Mouse (Mus musculus): ENCODE data around the gene F3. TPM values are rescaled to one million over a fixed set of nuclear protein-coding genes. Genes with fewer than 3 reads are reported as not detected.
"Not testable (repeated sequence)": the region's sequence is repeated elsewhere in the genome, so short reads cannot be mapped to it uniquely, and the experiment has no call there.

F3 gene
- polyA plus RNA-seq, 1 experiment from 2014 or later, result 7.2 TPM

- no peak for ATAC-seq (ENCODE audit: low FRiP score, low TSS enrichment)
- whole genome bisulfite sequencing, result 66% methylated on average over 2 of the region's 2 CpGs
These were observed 14.6 kb downstream of the F3 start for GRCm38 (mm10) chr3:121737901-121738300.

GRCm38 (mm10) chr3:121738742-121739342 is 15.5 kb downstream of the F3 start:
- Histone ChIP-seq H3K9ac (replicated peaks; ENCODE audit: low read length) (no peak overlapping the region), H3K9me3 (ENCODE audit: control insufficient read depth, low read length) (no peaks in the 10 kb centered on the region), H3K36me3 (ENCODE audit: control insufficient read depth, insufficient read depth, low read length) (peaks cover 6% of the 10 kb centered on the region), H3K4me3 (replicated peaks; ENCODE audit: low read depth, low read length) (no peak overlapping the region), H3K27ac (replicated peaks; ENCODE audit: low read depth, low read length) (no peak overlapping the region), H3K4me1 (ENCODE audit: control insufficient read depth, insufficient read depth, low read length) (0 out of 2 replicates have a peak, but pooled peaks cover 4% of the 10 kb centered on the region), H3K27me3 (ENCODE audit: control insufficient read depth, insufficient read depth, low read length) (no peaks in the 10 kb centered on the region), H3K4me2 (ENCODE audit: low read length) (no peak overlapping the region)
- WGBS, result 83% methylated on average over 9 of the region's 9 CpGs
- DNase-seq (no peak), ATAC-seq (ENCODE audit: low FRiP score, low TSS enrichment) (no peak)

More at GRCm38 (mm10) chr3:121737901-121738300, 14.6 kb downstream of the F3 start:
- no peak for DNase-seq
- Histone ChIP-seq H3K36me3 (ENCODE audit: control insufficient read depth, insufficient read depth, low read length) (peaks cover 9% of the 10 kb centered on the region), H3K9ac (replicated peaks; ENCODE audit: low read length) (no peak overlapping the region), H3K4me2 (ENCODE audit: low read length) (no peak overlapping the region), H3K27ac (replicated peaks; ENCODE audit: low read depth, low read length) (no peak overlapping the region), H3K27me3 (ENCODE audit: control insufficient read depth, insufficient read depth, low read length) (no peaks in the 10 kb centered on the region), H3K4me1 (ENCODE audit: control insufficient read depth, insufficient read depth, low read length) (0 out of 2 replicates have a peak, but pooled peaks cover 4% of the 10 kb centered on the region), H3K4me3 (replicated peaks; ENCODE audit: low read depth, low read length) (no peak overlapping the region), H3K9me3 (ENCODE audit: control insufficient read depth, low read length) (no peaks in the 10 kb centered on the region)

DNA sequence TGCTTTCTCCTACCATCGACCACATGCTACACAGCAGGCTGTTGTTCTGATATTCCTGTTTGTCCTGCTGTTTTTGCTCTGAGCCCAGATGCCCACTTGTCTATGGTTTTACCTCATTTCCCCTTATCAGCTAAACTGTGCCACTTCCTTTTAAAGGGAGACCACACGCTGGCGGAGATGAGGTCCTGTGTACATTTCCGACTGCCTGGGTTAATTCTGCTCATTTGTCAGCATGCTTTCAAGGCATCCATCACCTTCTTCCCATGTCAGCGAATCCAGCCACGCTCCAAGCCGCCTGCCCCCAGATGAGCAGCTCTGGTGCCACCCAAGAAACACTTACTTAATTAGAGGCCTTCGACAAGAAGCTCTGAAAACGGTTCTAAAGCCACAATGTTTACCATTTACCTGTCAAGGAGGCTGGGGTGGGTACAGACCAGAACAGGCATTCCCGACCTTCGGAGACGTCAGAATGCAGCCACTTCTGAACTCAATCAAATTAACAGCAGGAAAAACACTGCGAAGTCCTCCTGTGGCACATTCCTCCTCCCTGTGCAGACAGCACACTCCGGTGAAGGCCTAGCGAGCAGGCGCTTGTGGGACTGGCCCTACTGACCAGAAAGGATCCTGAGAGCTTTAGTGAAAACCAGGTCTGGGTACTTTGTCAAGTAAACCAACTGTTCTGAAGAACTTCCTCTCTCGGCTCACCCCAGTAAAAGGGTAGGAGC is 16.3 kb downstream of the F3 start:
- no peak overlapping the region for H3K4me2 ChIP-seq (ENCODE audit: low read length)
- ATAC-seq (ENCODE audit: low FRiP score, low TSS enrichment) (no peak), DNase-seq (no peak)
- H3K4me3 ChIP-seq (replicated peaks; ENCODE audit: low read depth, low read length), result no peak overlapping the region
- no peak overlapping the region for H3K27ac ChIP-seq (replicated peaks; ENCODE audit: low read depth, low read length)
- H3K9ac ChIP-seq (replicated peaks; ENCODE audit: low read length), result no peak overlapping the region
- H3K4me1 ChIP-seq (ENCODE audit: control insufficient read depth, insufficient read depth, low read length), result 0 out of 2 replicates have a peak, but pooled peaks cover 4% of the 10 kb centered on the region
- H3K36me3 ChIP-seq (ENCODE audit: control insufficient read depth, insufficient read depth, low read length), result no peaks in the 10 kb centered on the region
- WGBS, result 81% methylated on average over 17 of the region's 17 CpGs
- no peaks in the 10 kb centered on the region for H3K27me3 ChIP-seq (ENCODE audit: control insufficient read depth, insufficient read depth, low read length)
- H3K9me3 ChIP-seq (ENCODE audit: control insufficient read depth, low read length), result no peaks in the 10 kb centered on the region

DNA sequence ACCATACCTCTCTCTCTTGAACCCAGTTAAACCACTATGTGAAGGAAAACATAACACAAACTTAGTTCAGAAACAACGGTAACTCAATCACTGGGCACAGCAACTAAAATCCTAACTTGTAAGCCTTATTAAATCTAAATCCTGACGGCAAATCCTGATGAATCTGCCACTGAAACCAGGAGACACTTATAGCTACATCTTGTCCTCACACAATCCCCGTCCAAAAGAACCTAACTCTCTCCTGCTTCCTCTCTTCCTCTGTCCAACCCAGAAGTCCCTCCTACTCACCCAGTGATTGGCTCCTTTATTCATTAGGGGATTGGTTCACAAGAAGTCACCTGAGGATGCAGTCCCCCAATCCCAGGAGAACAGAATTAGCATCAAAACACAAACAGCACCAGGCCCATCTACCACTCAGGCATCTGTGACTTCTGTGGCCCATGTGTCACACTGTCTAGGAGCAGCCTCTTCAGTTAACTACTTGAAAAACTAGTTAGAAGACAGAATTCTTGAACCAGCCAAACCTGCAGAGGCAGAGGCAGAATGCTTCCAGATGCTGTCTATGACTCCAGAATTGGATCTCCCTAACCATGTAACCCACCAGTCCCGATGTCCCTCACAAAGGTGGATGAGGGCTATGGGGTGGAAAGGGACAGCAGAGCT is 18.0 kb downstream of the F3 start:
- H3K4me3 ChIP-seq (replicated peaks; ENCODE audit: low read depth, low read length); H3K36me3 ChIP-seq (ENCODE audit: control insufficient read depth, insufficient read depth, low read length); H3K9ac ChIP-seq (replicated peaks; ENCODE audit: low read length); H3K9me3 ChIP-seq (ENCODE audit: control insufficient read depth, low read length); H3K27ac ChIP-seq (replicated peaks; ENCODE audit: low read depth, low read length); H3K4me1 ChIP-seq (ENCODE audit: control insufficient read depth, insufficient read depth, low read length); H3K4me2 ChIP-seq (ENCODE audit: low read length); H3K27me3 ChIP-seq (ENCODE audit: control insufficient read depth, insufficient read depth, low read length); ATAC-seq (ENCODE audit: low FRiP score, low TSS enrichment); DNase-seq: not testable (repeated sequence)
- WGBS, result 88% methylated on average over 4 of the region's 4 CpGs

DNA sequence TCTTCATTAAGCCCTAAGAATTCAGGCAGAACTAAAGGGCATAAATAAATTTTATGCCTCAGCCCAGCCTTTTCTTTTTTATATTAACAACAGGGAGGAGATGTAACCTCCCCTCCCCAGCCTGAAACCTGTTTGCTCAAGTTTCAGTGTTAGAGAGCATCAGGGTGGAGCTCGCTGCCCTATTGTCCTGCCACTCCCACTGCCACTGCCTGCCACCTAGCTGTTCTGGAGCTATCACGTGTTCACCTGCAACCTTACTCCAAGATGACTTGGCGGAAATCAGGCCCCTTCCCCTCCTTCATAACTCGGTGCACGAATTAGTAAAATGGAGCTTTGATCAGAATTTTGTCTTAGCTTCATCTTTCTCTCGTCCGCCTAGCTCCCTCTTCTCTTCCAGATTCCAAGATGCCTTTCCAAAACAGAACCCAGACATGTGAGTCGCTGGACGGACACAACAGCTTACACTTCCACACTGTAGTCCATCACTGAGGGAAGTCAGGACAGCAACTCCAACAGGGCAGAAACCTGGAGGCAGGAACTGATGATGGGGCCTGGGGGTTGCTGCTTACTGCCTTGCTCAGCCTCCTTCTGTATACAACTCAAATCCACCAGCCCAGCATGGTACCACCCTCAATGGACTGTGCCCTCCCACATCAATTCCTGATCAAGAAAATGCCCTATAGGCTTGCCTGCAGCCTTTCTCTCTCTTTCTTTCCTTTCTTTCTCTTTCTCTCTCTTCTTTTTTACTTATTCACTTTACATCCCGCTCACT is 31.2 kb downstream of the F3 start:
- not testable (repeated sequence) for H3K9ac ChIP-seq (replicated peaks; ENCODE audit: low read length); H3K36me3 ChIP-seq (ENCODE audit: control insufficient read depth, insufficient read depth, low read length); H3K4me1 ChIP-seq (ENCODE audit: control insufficient read depth, insufficient read depth, low read length); DNase-seq; H3K9me3 ChIP-seq (ENCODE audit: control insufficient read depth, low read length); H3K4me3 ChIP-seq (replicated peaks; ENCODE audit: low read depth, low read length); H3K27me3 ChIP-seq (ENCODE audit: control insufficient read depth, insufficient read depth, low read length); H3K4me2 ChIP-seq (ENCODE audit: low read length); H3K27ac ChIP-seq (replicated peaks; ENCODE audit: low read depth, low read length)
- WGBS, result 84% methylated on average over 10 of the region's 10 CpGs
- ATAC-seq (ENCODE audit: low FRiP score, low TSS enrichment), result 0 out of 2 replicates have a peak, but pooled peaks have one; percentile 6

- no peaks in the 10 kb centered on the region for H3K9me3 ChIP-seq (ENCODE audit: control insufficient read depth, low read length)
- H3K4me3 ChIP-seq (replicated peaks; ENCODE audit: low read depth, low read length), result no peak overlapping the region
- no peaks in the 10 kb centered on the region for H3K4me1 ChIP-seq (ENCODE audit: control insufficient read depth, insufficient read depth, low read length)
- DNase-seq (peak; percentile 30), ATAC-seq (ENCODE audit: low FRiP score, low TSS enrichment) (peak; percentile 37; the same call in 1 of the 2 replicates)
- H3K27ac ChIP-seq (replicated peaks; ENCODE audit: low read depth, low read length), result no peak overlapping the region
- H3K9ac ChIP-seq (replicated peaks; ENCODE audit: low read length), result no peak overlapping the region
- H3K4me2 ChIP-seq (ENCODE audit: low read length), result no peak overlapping the region
- H3K27me3 ChIP-seq (ENCODE audit: control insufficient read depth, insufficient read depth, low read length), result no peaks in the 10 kb centered on the region
- WGBS, result 12% methylated on average over 3 of the region's 3 CpGs
- H3K36me3 ChIP-seq (ENCODE audit: control insufficient read depth, insufficient read depth, low read length), result peaks cover 4% of the 10 kb centered on the region; the same call in 1 of the 2 replicates
These were observed 31.8 kb downstream of the F3 start for GRCm38 (mm10) chr3:121755152-121755551.

DNA sequence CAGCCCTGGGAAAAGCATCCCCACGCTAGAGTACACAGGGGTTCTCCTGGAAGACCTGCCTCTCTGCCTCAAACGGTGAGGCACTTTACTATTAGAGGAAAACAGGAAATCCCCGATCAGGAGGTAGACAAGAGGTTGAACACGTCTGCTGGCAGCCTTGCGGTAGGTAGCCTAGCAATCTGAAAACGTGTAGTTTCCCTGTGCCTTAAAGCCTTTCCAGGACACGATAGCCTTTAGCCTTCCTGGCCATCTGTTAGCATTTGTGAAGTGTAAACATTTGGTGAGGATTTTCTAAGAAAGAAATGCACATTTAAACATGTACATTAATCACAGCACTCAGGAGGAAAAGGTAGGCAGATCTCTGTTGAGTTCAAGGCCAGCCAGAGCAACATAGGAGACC is 35.0 kb downstream of the F3 start:
- Histone ChIP-seq H3K9ac (replicated peaks; ENCODE audit: low read length) (no peak overlapping the region), H3K27me3 (ENCODE audit: control insufficient read depth, insufficient read depth, low read length) (no peaks in the 10 kb centered on the region), H3K36me3 (ENCODE audit: control insufficient read depth, insufficient read depth, low read length) (peaks cover 6% of the 10 kb centered on the region; the same call in 1 of the 2 replicates), H3K4me2 (ENCODE audit: low read length) (no peak overlapping the region), H3K27ac (replicated peaks; ENCODE audit: low read depth, low read length) (no peak overlapping the region), H3K4me1 (ENCODE audit: control insufficient read depth, insufficient read depth, low read length) (no peaks in the 10 kb centered on the region), H3K4me3 (replicated peaks; ENCODE audit: low read depth, low read length) (no peak overlapping the region), H3K9me3 (ENCODE audit: control insufficient read depth, low read length) (no peaks in the 10 kb centered on the region)
- 80% methylated on average over 7 of the region's 7 CpGs for WGBS
- DNase-seq, result no peak
- ATAC-seq (ENCODE audit: low FRiP score, low TSS enrichment), result no peak

GRCm38 (mm10) chr3:121762056-121762852 is 38.9 kb downstream of the F3 start:
- Histone ChIP-seq H3K4me2 (ENCODE audit: low read length) (no peak overlapping the region), H3K4me1 (ENCODE audit: control insufficient read depth, insufficient read depth, low read length) (no peaks in the 10 kb centered on the region), H3K9ac (replicated peaks; ENCODE audit: low read length) (no peak overlapping the region), H3K9me3 (ENCODE audit: control insufficient read depth, low read length) (no peaks in the 10 kb centered on the region), H3K27me3 (ENCODE audit: control insufficient read depth, insufficient read depth, low read length) (no peaks in the 10 kb centered on the region), H3K27ac (replicated peaks; ENCODE audit: low read depth, low read length) (no peak overlapping the region), H3K36me3 (ENCODE audit: control insufficient read depth, insufficient read depth, low read length) (peaks cover 39% of the 10 kb centered on the region), H3K4me3 (replicated peaks; ENCODE audit: low read depth, low read length) (no peak overlapping the region)
- 68% methylated on average over 4 of the region's 4 CpGs for WGBS
- ATAC-seq (ENCODE audit: low FRiP score, low TSS enrichment) (no peak), DNase-seq (peak; percentile 79)

Data from midbrain, embryonic 14.5 days (tissue).